In the genomic region with DNA sequence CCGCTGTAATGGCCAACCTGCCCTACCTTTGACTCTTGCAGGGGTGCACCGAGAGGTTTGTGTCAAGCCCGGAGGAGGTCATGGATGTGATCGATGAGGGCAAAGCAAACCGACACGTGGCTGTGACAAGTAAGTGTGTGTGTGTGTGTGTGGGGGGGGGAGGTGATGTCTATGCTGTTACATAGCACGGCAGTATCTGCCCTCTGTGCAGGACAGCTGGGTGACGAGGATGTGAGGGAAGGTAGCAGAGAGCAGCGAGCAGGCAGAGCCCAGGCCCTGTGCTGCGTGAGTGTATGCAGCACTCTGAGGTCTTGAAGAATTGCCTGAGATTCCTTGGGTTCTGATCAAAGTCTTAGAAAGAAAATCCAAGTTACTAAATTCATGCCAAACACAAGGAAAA, we compare ENCODE assay signal across 26 mouse cellular contexts.
DNase-seq lines count a peak whose midpoint lies in the region; ATAC-seq and TF ChIP-seq lines count a peak whose summit lies in the region.
"Had no signal": no experiment of that assay in that cellular context is flagged by ENCODE, and none has a peak within 500 bp of the region (broad histone marks: within the 10 kb centered on the region; RNA-seq: fewer than 3 reads in every experiment).

No protein-coding gene starts in this region.

- no peak overlapping the region for H3K4me2 ChIP-seq in forebrain, embryonic 12.5 days
- no peak overlapping the region for H3K4me2 ChIP-seq in forebrain, embryonic 16.5 days (ENCODE audit: low read length)
- H3K4me2 ChIP-seq in hindbrain, embryonic 11.5 days (replicated peaks; ENCODE audit: low read depth, low read length) = no peak overlapping the region
- no peak overlapping the region for H3K4me2 ChIP-seq in hindbrain, embryonic 16.5 days (ENCODE audit: low read length)
- no peak overlapping the region for H3K4me2 ChIP-seq in midbrain, embryonic 13.5 days (replicated peaks)
- H3K4me2 ChIP-seq: embryonic facial prominence, embryonic 13.5 days; lung, embryonic 14.5 days had no signal

- TF ChIP-seq CTCF in cortical plate, adult 2 months (IDR thresholded peaks at IDR 0.05; ENCODE audit: extremely low read depth, insufficient read depth, low read length) = no peak

- no peak overlapping the region for H3K9ac ChIP-seq in forebrain, embryonic 12.5 days
- H3K9ac ChIP-seq in forebrain, embryonic 16.5 days (replicated peaks; ENCODE audit: low read depth, low read length) = no peak overlapping the region
- no peak overlapping the region for H3K9ac ChIP-seq in hindbrain, embryonic 11.5 days (ENCODE audit: low read depth, low read length)
- no peak overlapping the region for H3K9ac ChIP-seq in hindbrain, embryonic 16.5 days (ENCODE audit: low read depth, low read length)
- H3K9ac ChIP-seq in midbrain, embryonic 13.5 days (replicated peaks) = 0 out of 2 replicates have a peak overlapping the region, but pooled peaks have one; percentile 14
- H3K9ac ChIP-seq: embryonic facial prominence, embryonic 13.5 days; liver, embryonic 14.5 days; lung, embryonic 14.5 days had no signal

- DNase-seq in hindbrain, embryonic 11.5 days (ENCODE audit: low spot score) = no peak
- DNase-seq in spleen, postnatal 4 days (ENCODE audit: low spot score in 2 of 2) = no peak
- DNase-seq in adrenal gland, adult 8-10 months = no peak
- DNase-seq: adrenal gland, postnatal 25 days; cerebellum, adult 11-12 months; cerebellum, adult 9-11 months; gastrocnemius, postnatal 10 days; kidney, adult 8-10 months; kidney, postnatal 10 days; layer of hippocampus, postnatal 36 days; liver; lung, embryonic 14.5 days; lung, postnatal 14 days; spleen, adult 18-20 months; thymus, adult 2 months; thymus, postnatal 36 days had no signal

- 0 out of 2 replicates have a peak, but pooled peaks have one; percentile 13 for ATAC-seq in forebrain, embryonic 12.5 days (ENCODE audit: low FRiP score)
- ATAC-seq in forebrain, embryonic 16.5 days = no peak
- ATAC-seq in hindbrain, embryonic 11.5 days (ENCODE audit: low FRiP score) = peak; percentile 54; the same call in 1 of the 2 replicates
- no peak for ATAC-seq in hindbrain, embryonic 16.5 days
- ATAC-seq in midbrain, embryonic 13.5 days = peak; percentile 57; the same call in 1 of the 2 replicates
- ATAC-seq: intestine, embryonic 16.5 days had no signal

- no peak overlapping the region for H3K4me3 ChIP-seq in forebrain, embryonic 12.5 days (replicated peaks)
- no peak overlapping the region for H3K4me3 ChIP-seq in forebrain, embryonic 16.5 days (replicated peaks; ENCODE audit: low read length)
- no peak overlapping the region for H3K4me3 ChIP-seq in hindbrain, embryonic 11.5 days (ENCODE audit: low read depth, low read length)
- H3K4me3 ChIP-seq in hindbrain, embryonic 16.5 days (ENCODE audit: low read length) = no peak overlapping the region
- no peak overlapping the region for H3K4me3 ChIP-seq in cortical plate, adult 2 months (ENCODE audit: insufficient read depth, low read length)
- no peak overlapping the region for H3K4me3 ChIP-seq in midbrain, embryonic 13.5 days (replicated peaks)
- H3K4me3 ChIP-seq: embryonic facial prominence, embryonic 13.5 days had no signal

- WGBS in forebrain, embryonic 12.5 days = 67% methylated on average over 10 of the region's 10 CpGs
- WGBS in forebrain, embryonic 16.5 days = 68% methylated on average over 10 of the region's 10 CpGs
- WGBS in hindbrain, embryonic 11.5 days = 56% methylated on average over 10 of the region's 10 CpGs
- 51% methylated on average over 10 of the region's 10 CpGs for WGBS in hindbrain, embryonic 16.5 days
- WGBS in midbrain, embryonic 13.5 days = 54% methylated on average over 10 of the region's 10 CpGs

- no peaks in the 10 kb centered on the region for H3K9me3 ChIP-seq in forebrain, embryonic 12.5 days
- no peaks in the 10 kb centered on the region for H3K9me3 ChIP-seq in forebrain, embryonic 16.5 days (ENCODE audit: control insufficient read depth, low read length)
- H3K9me3 ChIP-seq in hindbrain, embryonic 11.5 days (ENCODE audit: control insufficient read depth, low read length) = no peaks in the 10 kb centered on the region
- H3K9me3 ChIP-seq in hindbrain, embryonic 16.5 days (ENCODE audit: control insufficient read depth, low read length) = no peaks in the 10 kb centered on the region
- H3K9me3 ChIP-seq in midbrain, embryonic 13.5 days = no peaks in the 10 kb centered on the region
- H3K9me3 ChIP-seq: embryonic facial prominence, embryonic 13.5 days; G1E had no signal

- peaks cover 37% of the 10 kb centered on the region for H3K4me1 ChIP-seq in forebrain, embryonic 12.5 days
- peaks cover 20% of the 10 kb centered on the region for H3K4me1 ChIP-seq in forebrain, embryonic 16.5 days (replicated peaks; ENCODE audit: control insufficient read depth, insufficient read depth, low read length)
- no peaks in the 10 kb centered on the region for H3K4me1 ChIP-seq in hindbrain, embryonic 11.5 days (replicated peaks; ENCODE audit: control insufficient read depth, insufficient read depth, low read length)
- H3K4me1 ChIP-seq in hindbrain, embryonic 16.5 days (ENCODE audit: control insufficient read depth, insufficient read depth, low read depth, low read length) = peaks cover 6% of the 10 kb centered on the region; the same call in 1 of the 2 replicates
- H3K4me1 ChIP-seq in cortical plate, adult 2 months (ENCODE audit: control insufficient read depth, insufficient read depth, low read length) = peaks cover 12% of the 10 kb centered on the region
- peaks cover 48% of the 10 kb centered on the region for H3K4me1 ChIP-seq in midbrain, embryonic 13.5 days (replicated peaks)

- no peak for TF ChIP-seq POLR2A in cortical plate, adult 2 months (IDR thresholded peaks at IDR 0.05; ENCODE audit: extremely low read depth, insufficient read depth, low read length)

- H3K27me3 ChIP-seq in forebrain, embryonic 12.5 days = no peaks in the 10 kb centered on the region
- H3K27me3 ChIP-seq in forebrain, embryonic 16.5 days (replicated peaks; ENCODE audit: control insufficient read depth, insufficient read depth, low read length) = no peaks in the 10 kb centered on the region
- no peaks in the 10 kb centered on the region for H3K27me3 ChIP-seq in hindbrain, embryonic 11.5 days (ENCODE audit: control insufficient read depth, insufficient read depth, low read length)
- no peaks in the 10 kb centered on the region for H3K27me3 ChIP-seq in hindbrain, embryonic 16.5 days (replicated peaks; ENCODE audit: control insufficient read depth, insufficient read depth, low read length)
- no peaks in the 10 kb centered on the region for H3K27me3 ChIP-seq in midbrain, embryonic 13.5 days
- H3K27me3 ChIP-seq: embryonic facial prominence, embryonic 13.5 days had no signal

- 0 out of 2 replicates have a peak overlapping the region, but pooled peaks have one; percentile 25 for H3K27ac ChIP-seq in forebrain, embryonic 12.5 days
- H3K27ac ChIP-seq in forebrain, embryonic 16.5 days (ENCODE audit: low read length) = no peak overlapping the region
- H3K27ac ChIP-seq in hindbrain, embryonic 11.5 days (ENCODE audit: low read depth, low read length) = peak overlapping the region; percentile 17; the same call in 1 of the 2 replicates
- H3K27ac ChIP-seq in hindbrain, embryonic 16.5 days (ENCODE audit: low read depth, low read length) = no peak overlapping the region
- H3K27ac ChIP-seq in cortical plate, adult 2 months (ENCODE audit: insufficient read depth, low read length) = peak overlapping the region; percentile 5; the same call in 1 of the 2 replicates
- H3K27ac ChIP-seq in midbrain, embryonic 13.5 days = peak overlapping the region; percentile 61
- H3K27ac ChIP-seq: embryonic facial prominence, embryonic 13.5 days; liver, embryonic 14.5 days; stomach, postnatal 0 days had no signal

- H3K36me3 ChIP-seq in forebrain, embryonic 12.5 days (replicated peaks) = peaks cover 39% of the 10 kb centered on the region
- peaks cover 5% of the 10 kb centered on the region; the same call in 1 of the 2 replicates for H3K36me3 ChIP-seq in forebrain, embryonic 16.5 days (ENCODE audit: control insufficient read depth, insufficient read depth)
- H3K36me3 ChIP-seq in hindbrain, embryonic 11.5 days (ENCODE audit: control insufficient read depth, insufficient read depth, low read length) = no peaks in the 10 kb centered on the region
- H3K36me3 ChIP-seq in hindbrain, embryonic 16.5 days (ENCODE audit: control insufficient read depth, insufficient read depth, low read length) = no peaks in the 10 kb centered on the region
- H3K36me3 ChIP-seq in midbrain, embryonic 13.5 days = peaks cover 34% of the 10 kb centered on the region
- H3K36me3 ChIP-seq: embryonic facial prominence, embryonic 13.5 days; G1E had no signal

Comparison
In these comparisons a context has a peak if more than half of its experiments do, and no peak if none do; other contexts are left out.
1. ATAC-seq: peak in forebrain, embryonic 12.5 days (single experiment), hindbrain, embryonic 11.5 days (single experiment) and midbrain, embryonic 13.5 days (single experiment); none in forebrain, embryonic 16.5 days (single experiment) and hindbrain, embryonic 16.5 days (single experiment).
2. H3K27ac ChIP-seq: peak in forebrain, embryonic 12.5 days (single experiment), hindbrain, embryonic 11.5 days (single experiment), cortical plate, adult 2 months (single experiment) and midbrain, embryonic 13.5 days (single experiment); none in forebrain, embryonic 16.5 days (single experiment) and hindbrain, embryonic 16.5 days (single experiment).